ENCODE assay signal across 13 mouse cellular contexts in genomic region chr6:140456393-140457163, GRCm38 (mm10). TPM values are rescaled to one million over a fixed set of nuclear protein-coding genes. Genes with fewer than 3 reads are reported as not detected.
DNase-seq lines count a peak whose midpoint lies in the region; ATAC-seq and TF ChIP-seq lines count a peak whose summit lies in the region.
"Had no signal": no experiment of that assay in that cellular context is flagged by ENCODE, and none has a peak within 500 bp of the region (broad histone marks: within the 10 kb centered on the region; RNA-seq: fewer than 3 reads in every experiment).

No protein-coding gene starts in this region.

- no peak for TF ChIP-seq CTCF in intestine, postnatal 0 days (IDR thresholded peaks at IDR 0.05; ENCODE audit: low read depth)
- TF ChIP-seq CTCF in E14TG2a.4 (conservative IDR thresholded peaks at IDR 0.05; ENCODE audit: low read length), result no peak
- TF ChIP-seq CTCF in midbrain, postnatal 0 days (IDR thresholded peaks at IDR 0.05), result no peak

- no peak overlapping the region for H3K4me3 ChIP-seq in intestine, embryonic 15.5 days (replicated peaks)
- H3K4me3 ChIP-seq in intestine, postnatal 0 days (ENCODE audit: low read depth, low read length), result no peak overlapping the region
- H3K4me3 ChIP-seq in E14TG2a.4 (replicated peaks; ENCODE audit: low read length), result 0 out of 2 replicates have a peak overlapping the region, but pooled peaks have one; percentile 20
- no peak overlapping the region for H3K4me3 ChIP-seq in embryonic facial prominence, embryonic 14.5 days (ENCODE audit: low read depth, low read length)
- no peak overlapping the region for H3K4me3 ChIP-seq in midbrain, postnatal 0 days (ENCODE audit: low read depth, low read length)
- H3K4me3 ChIP-seq: forebrain, embryonic 10.5 days; limb, embryonic 15.5 days; neural tube, embryonic 13.5 days had no signal

- no peaks in the 10 kb centered on the region for H3K9me3 ChIP-seq in intestine, embryonic 15.5 days
- H3K9me3 ChIP-seq in intestine, postnatal 0 days (ENCODE audit: control insufficient read depth), result no peaks in the 10 kb centered on the region
- no peaks in the 10 kb centered on the region for H3K9me3 ChIP-seq in E14TG2a.4 (ENCODE audit: low read length)
- no peaks in the 10 kb centered on the region for H3K9me3 ChIP-seq in embryonic facial prominence, embryonic 14.5 days (ENCODE audit: control insufficient read depth, low read length)
- no peaks in the 10 kb centered on the region for H3K9me3 ChIP-seq in midbrain, postnatal 0 days (ENCODE audit: low read length)
- H3K9me3 ChIP-seq: forebrain, embryonic 10.5 days; limb, embryonic 15.5 days; neural tube, embryonic 13.5 days had no signal

- H3K4me1 ChIP-seq in intestine, embryonic 15.5 days (replicated peaks), result 0 out of 2 replicates have a peak, but pooled peaks cover 5% of the 10 kb centered on the region
- H3K4me1 ChIP-seq in intestine, postnatal 0 days (replicated peaks; ENCODE audit: control insufficient read depth, insufficient read depth, low read length), result 0 out of 2 replicates have a peak, but pooled peaks cover 6% of the 10 kb centered on the region
- H3K4me1 ChIP-seq in E14TG2a.4 (replicated peaks; ENCODE audit: low read depth, low read length), result peaks cover 17% of the 10 kb centered on the region
- H3K4me1 ChIP-seq in embryonic facial prominence, embryonic 14.5 days (ENCODE audit: control insufficient read depth, insufficient read depth, low read length), result peaks cover 10% of the 10 kb centered on the region
- no peaks in the 10 kb centered on the region for H3K4me1 ChIP-seq in midbrain, postnatal 0 days (ENCODE audit: insufficient read depth, low read length)
- H3K4me1 ChIP-seq: forebrain, embryonic 10.5 days had no signal

- no peaks in the 10 kb centered on the region for H3K27me3 ChIP-seq in intestine, embryonic 15.5 days (replicated peaks)
- H3K27me3 ChIP-seq in intestine, postnatal 0 days (replicated peaks; ENCODE audit: control insufficient read depth, insufficient read depth, low read length), result no peaks in the 10 kb centered on the region
- H3K27me3 ChIP-seq in E14TG2a.4 (ENCODE audit: insufficient read depth, low read length), result no peaks in the 10 kb centered on the region
- H3K27me3 ChIP-seq in embryonic facial prominence, embryonic 14.5 days (replicated peaks; ENCODE audit: control insufficient read depth, insufficient read depth, low read length), result no peaks in the 10 kb centered on the region
- no peaks in the 10 kb centered on the region for H3K27me3 ChIP-seq in midbrain, postnatal 0 days (ENCODE audit: insufficient read depth, low read length)
- H3K27me3 ChIP-seq: limb, embryonic 15.5 days; neural tube, embryonic 13.5 days had no signal

- whole genome bisulfite sequencing in intestine, embryonic 15.5 days, result 86% methylated on average over 15 of the region's 15 CpGs
- WGBS in intestine, postnatal 0 days, result 91% methylated on average over 15 of the region's 15 CpGs
- 75% methylated on average over 15 of the region's 15 CpGs for WGBS in embryonic facial prominence, embryonic 14.5 days
- 80% methylated on average over 15 of the region's 15 CpGs for WGBS in midbrain, postnatal 0 days

- H3K27ac ChIP-seq in intestine, embryonic 15.5 days, result no peak overlapping the region
- H3K27ac ChIP-seq in intestine, postnatal 0 days (ENCODE audit: low read depth, low read length), result no peak overlapping the region
- H3K27ac ChIP-seq in embryonic facial prominence, embryonic 14.5 days (replicated peaks; ENCODE audit: low read depth, low read length), result no peak overlapping the region
- no peak overlapping the region for H3K27ac ChIP-seq in midbrain, postnatal 0 days (ENCODE audit: low read depth, low read length)
- H3K27ac ChIP-seq: forebrain, embryonic 10.5 days; limb, embryonic 15.5 days; neural tube, embryonic 13.5 days had no signal

- H3K36me3 ChIP-seq in intestine, embryonic 15.5 days, result 0 out of 2 replicates have a peak, but pooled peaks cover 3% of the 10 kb centered on the region
- H3K36me3 ChIP-seq in intestine, postnatal 0 days (ENCODE audit: control insufficient read depth, insufficient read depth), result no peaks in the 10 kb centered on the region
- H3K36me3 ChIP-seq in E14TG2a.4 (ENCODE audit: insufficient read depth, low read length), result peaks cover 8% of the 10 kb centered on the region; the same call in 1 of the 2 replicates
- peaks cover 8% of the 10 kb centered on the region; the same call in 1 of the 2 replicates for H3K36me3 ChIP-seq in embryonic facial prominence, embryonic 14.5 days (ENCODE audit: control insufficient read depth, insufficient read depth, low read length)
- H3K36me3 ChIP-seq in midbrain, postnatal 0 days (ENCODE audit: insufficient read depth, low read length), result no peaks in the 10 kb centered on the region

- peak; percentile 34 for DNase-seq in embryonic facial prominence, embryonic 14.5 days (ENCODE audit: low spot score)
- peak; percentile 55 for DNase-seq in midbrain, postnatal 0 days (ENCODE audit: low spot score)
- no peak for DNase-seq in c-Kit-positive CD71-positive TER-119-positive erythroid progenitor cells, embryonic 14.5 days (ENCODE audit: low spot score)
- DNase-seq: kidney, adult 8-10 months; right cerebral cortex, adult 18-20 months had no signal

- no peak overlapping the region for H3K9ac ChIP-seq in intestine, embryonic 15.5 days
- H3K9ac ChIP-seq in intestine, postnatal 0 days (ENCODE audit: low read depth, low read length), result no peak overlapping the region
- no peak overlapping the region for H3K9ac ChIP-seq in embryonic facial prominence, embryonic 14.5 days (ENCODE audit: low read depth, low read length)
- no peak overlapping the region for H3K9ac ChIP-seq in midbrain, postnatal 0 days (replicated peaks; ENCODE audit: low read length, poor library complexity, severe bottlenecking)
- H3K9ac ChIP-seq: limb, embryonic 15.5 days; neural tube, embryonic 13.5 days had no signal

- no peak overlapping the region for H3K4me2 ChIP-seq in intestine, embryonic 15.5 days (replicated peaks)
- H3K4me2 ChIP-seq in intestine, postnatal 0 days (replicated peaks; ENCODE audit: low read depth), result no peak overlapping the region
- H3K4me2 ChIP-seq in embryonic facial prominence, embryonic 14.5 days (ENCODE audit: low read depth, low read length), result no peak overlapping the region
- H3K4me2 ChIP-seq in midbrain, postnatal 0 days (ENCODE audit: low read depth, low read length, poor library complexity, severe bottlenecking), result no peak overlapping the region
- H3K4me2 ChIP-seq: limb, embryonic 15.5 days; neural tube, embryonic 13.5 days had no signal

- 0 out of 2 replicates have a peak, but pooled peaks have one; percentile 15 for ATAC-seq in intestine, embryonic 15.5 days
- no peak for ATAC-seq in intestine, postnatal 0 days
- ATAC-seq in embryonic facial prominence, embryonic 14.5 days (ENCODE audit: low read depth), result peak; percentile 54; the same call in 1 of the 2 replicates
- ATAC-seq in midbrain, postnatal 0 days (ENCODE audit: low FRiP score), result peak; percentile 27; the same call in 1 of the 2 replicates
- ATAC-seq in inflammation-experienced regulatory T-cells, adult 6 months, result no peak
- ATAC-seq: activated CD4-positive, CD25-positive, alpha-beta regulatory T cell, adult 4 months had no signal

RNA-seq across cellular contexts. Expression of gene Plekha5, which starts 32.7 kb away (rescaled TPM):
- polyA plus RNA-seq in intestine, embryonic 15.5 days (2015; fragmentation: Nextera tagmentation; extraction: Ambion mirVana), result 40.8 and 43.2 TPM in 2 replicates
- polyA plus RNA-seq in intestine, postnatal 0 days (2015; fragmentation: Nextera tagmentation; extraction: Ambion mirVana), result 17.9 and 18.0 TPM in 2 replicates
- polyA plus RNA-seq in embryonic facial prominence, embryonic 14.5 days (2014; fragmentation: Nextera tagmentation; extraction: Ambion mirVana), result 43.8 and 45.0 TPM in 2 replicates
- total RNA-seq in midbrain, postnatal 0 days (2014; rRNA removed), result 28.8 and 39.4 TPM in 2 replicates
- 21.8 and 24.2 TPM in 2 replicates for polyA plus RNA-seq in midbrain, postnatal 0 days (2015; fragmentation: Nextera tagmentation; extraction: Ambion mirVana)
- 10 to 100 TPM; 16.2 to 21.7 (median 19.1) TPM for polyA plus RNA-seq in inflammation-experienced regulatory T-cells, adult 6 months (2017; shearing (Covaris generic))

Comparison
In these comparisons a context has a peak if more than half of its experiments do, and no peak if none do; other contexts are left out.
1. ATAC-seq: peak in intestine, embryonic 15.5 days (single experiment), embryonic facial prominence, embryonic 14.5 days (single experiment) and midbrain, postnatal 0 days (single experiment); none in intestine, postnatal 0 days (single experiment) and inflammation-experienced regulatory T-cells, adult 6 months (single experiment).